Mouse (Mus musculus): Measurements from ENCODE around the gene Pten.

DNA sequence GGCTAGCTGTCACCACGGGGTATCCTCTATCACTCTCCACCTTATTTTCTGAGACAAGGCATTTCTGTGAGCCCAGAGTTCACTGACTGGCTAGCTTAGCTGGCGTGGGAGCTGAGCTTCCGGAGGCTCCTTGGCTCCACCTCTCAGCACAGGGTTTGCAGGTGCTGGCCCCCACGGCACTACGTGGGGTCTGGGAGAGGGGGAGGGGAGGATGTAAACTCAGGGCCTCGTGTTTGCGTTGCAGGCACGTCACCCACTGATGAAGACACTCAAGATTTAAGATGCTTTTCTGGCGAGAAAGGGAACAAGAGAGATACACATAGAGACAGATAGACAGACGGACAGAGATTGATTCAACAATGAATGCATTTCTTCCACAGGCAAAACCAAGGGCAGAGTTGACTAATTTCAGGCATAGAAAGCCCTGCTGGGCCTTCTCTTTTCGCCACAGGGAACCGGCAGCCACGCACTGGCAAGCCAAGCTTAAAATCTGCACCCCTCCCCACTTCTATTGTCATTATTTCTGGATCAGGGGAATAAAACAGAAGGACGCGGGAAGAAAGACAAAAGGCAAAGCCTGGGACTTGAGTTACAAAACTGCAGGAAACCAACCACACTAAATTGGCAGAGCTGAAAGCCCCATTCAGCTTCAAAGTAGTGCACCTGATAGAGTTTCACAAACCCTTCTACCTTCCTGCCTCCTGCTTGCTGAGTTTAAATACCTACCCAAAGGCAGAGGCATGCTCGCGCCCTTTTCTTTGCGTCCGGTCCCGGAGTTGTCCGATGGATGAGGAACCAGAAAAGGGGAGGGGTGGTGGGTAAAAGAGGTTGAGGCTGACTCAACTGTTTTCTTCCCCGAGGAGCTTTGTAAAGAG is 30.6 kb upstream of the Pten start:
- TF ChIP-seq POLR2A (IDR thresholded peaks at IDR 0.05; ENCODE audit: extremely low read depth, insufficient read depth, low read length) (no peak), CTCF (IDR thresholded peaks at IDR 0.05; ENCODE audit: extremely low read depth, insufficient read depth, low read length) (no peak)

All from cortical plate, adult 2 months (tissue).